In genomic region chr7:87626251-87626650, GRCm38 (mm10) we compare ENCODE assay signal across 32 mouse cellular contexts. TPM values are rescaled to one million over a fixed set of nuclear protein-coding genes. Genes with fewer than 3 reads are reported as not detected.
"Had no signal": no experiment of that assay in that cellular context is flagged by ENCODE, and none has a peak within 500 bp of the region (broad histone marks: within the 10 kb centered on the region; RNA-seq: fewer than 3 reads in every experiment).

No protein-coding gene starts in this region.

- H3K4me3 ChIP-seq: heart, embryonic 10.5 days; heart, embryonic 12.5 days; heart, embryonic 13.5 days; heart, embryonic 15.5 days; hindbrain, embryonic 10.5 days; hindbrain, embryonic 12.5 days; hindbrain, embryonic 13.5 days; hindbrain, embryonic 15.5 days; intestine, embryonic 15.5 days; kidney, embryonic 15.5 days; left cerebral cortex, adult 2 months had no signal

- H3K27ac ChIP-seq: heart, embryonic 10.5 days; heart, embryonic 13.5 days; heart, embryonic 15.5 days; hindbrain, embryonic 10.5 days; hindbrain, embryonic 12.5 days; hindbrain, embryonic 13.5 days; hindbrain, embryonic 14.5 days; hindbrain, embryonic 15.5 days; hindbrain, postnatal 0 days; intestine, embryonic 15.5 days; kidney, embryonic 15.5 days; kidney, postnatal 0 days; left cerebral cortex, adult 2 months had no signal

- DNase-seq: heart, postnatal 10 days; heart, postnatal 14 days; heart, postnatal 36 days; heart, postnatal 4 days; kidney, adult 11 months; kidney, adult 18-20 months; kidney, adult 2 months; kidney, adult 8-10 months; kidney, adult 9 months; kidney, postnatal 10 days; kidney, postnatal 14 days; kidney, postnatal 25 days; kidney, postnatal 36 days; kidney, postnatal 4 days; layer of hippocampus, adult 9-11 months; layer of hippocampus, postnatal 36 days had no signal

RNA-seq across cellular contexts. Expression of gene Grm5, which starts 42.3 kb away (rescaled TPM):
- total RNA-seq: heart, postnatal 10 days; heart, postnatal 14 days; heart, postnatal 25 days; heart, postnatal 36 days; heart, postnatal 4 days; hematopoietic stem cell, adult 5-6 weeks had no signal
